Mouse (Mus musculus) limb, embryonic 11.5 days (tissue): Measurements from ENCODE around the gene Mttp. TPM values are rescaled to one million over a fixed set of nuclear protein-coding genes. Genes with fewer than 3 reads are reported as not detected.

ENCODE experiments used
- ATAC-seq: fragments of 200-750 bp; cut with Nextera tagmentation; 2 replicates; pipeline ENCODE4 v1.8.0; 2017; ENCODE audit warnings: low read depth; ENCODE audit not compliant: insufficient number of reproducible peaks, low FRiP score, low TSS enrichment
- DNase-seq: peaks from one replicate; pipeline ENCODE4 v3.0.0-alpha.2; 2015; ENCODE audit warnings: low spot score
- H3K27ac ChIP-seq: fragments of 300-500 bp; sonication (generic); replicated peaks from 2 replicates; pipeline ENCODE4 v1.5.1; 2014; ENCODE audit warnings: low read depth, mild to moderate bottlenecking, low read length
- H3K27me3 ChIP-seq: fragments of 300-500 bp; sonication (generic); 2 replicates; pipeline ENCODE4 v1.6.1; 2014; ENCODE audit warnings: mild to moderate bottlenecking, low read length, mixed read lengths; ENCODE audit not compliant: control insufficient read depth, insufficient read depth
- H3K36me3 ChIP-seq: fragments of 300-500 bp; sonication (generic); 2 replicates; pipeline ENCODE4 v1.6.1; 2014; ENCODE audit warnings: mild to moderate bottlenecking, low read length, moderate library complexity, mixed read lengths; ENCODE audit not compliant: control insufficient read depth, insufficient read depth
- H3K4me1 ChIP-seq: fragments of 300-500 bp; sonication (generic); 2 replicates; pipeline ENCODE4 v1.6.1; 2014; ENCODE audit warnings: low read length, mixed read lengths; ENCODE audit not compliant: control insufficient read depth, insufficient read depth
- H3K4me2 ChIP-seq: fragments of 300-500 bp; sonication (generic); 2 replicates; pipeline ENCODE4 v1.6.1; 2014; ENCODE audit warnings: low read depth, mild to moderate bottlenecking, moderate library complexity; ENCODE audit not compliant: severe bottlenecking
- H3K4me3 ChIP-seq: fragments of 300-500 bp; sonication (generic); 2 replicates; pipeline ENCODE4 v1.5.1; 2014; ENCODE audit warnings: low read depth, low read length
- H3K9ac ChIP-seq: fragments of 300-500 bp; sonication (generic); 2 replicates; pipeline ENCODE4 v1.6.1; 2014; ENCODE audit warnings: mild to moderate bottlenecking, low read length
- H3K9me3 ChIP-seq: fragments of 300-500 bp; sonication (generic); 2 replicates; pipeline ENCODE4 v1.6.1; 2016; ENCODE audit warnings: low read length; ENCODE audit not compliant: control insufficient read depth
- WGBS: fragments of 180-500 bp; shearing (Covaris S2); extraction: QIAGEN DNeasy Blood & Tissue Kit; methylation state at CpG from one replicate; pipeline ENCODE4 v1.1.7; 2014; 5-methylcytosine and 5-hydroxymethylcytosine counted together
- polyA plus RNA-seq: library from polyadenylated mRNA; unstranded; fragments of >200 nt; fragmentation: Nextera tagmentation; extraction: Ambion mirVana; gene quantifications from 2 replicates; pipeline ENCODE4 v1.2.1, GENCODE M21; 2014

Mttp gene
- polyA plus RNA-seq, 1 experiment from 2014 or later, result 9.1 TPM

- Histone ChIP-seq H3K27me3 (no peaks in the 10 kb centered on the region), H3K9me3 (no peaks in the 10 kb centered on the region), H3K4me1 (no peaks in the 10 kb centered on the region), H3K4me3 (no peak overlapping the region), H3K27ac (no peak overlapping the region), H3K9ac (no peak overlapping the region), H3K4me2 (no peak overlapping the region), H3K36me3 (no peaks in the 10 kb centered on the region)
- ATAC-seq (no peak), DNase-seq (no peak)
- 79% methylated on average over 10 of the region's 10 CpGs for WGBS
Measured at GRCm38 (mm10) chr3:138173291-138173690, 28.5 kb upstream of the Mttp start.

- H3K27ac ChIP-seq, result no peak overlapping the region
- no peaks in the 10 kb centered on the region for H3K4me1 ChIP-seq
- DNase-seq (no peak), ATAC-seq (no peak)
- H3K36me3 ChIP-seq, result no peaks in the 10 kb centered on the region
- no peak overlapping the region for H3K4me3 ChIP-seq
- 52% methylated on average over 4 of the region's 4 CpGs for WGBS
- H3K9ac ChIP-seq, result no peak overlapping the region
- H3K27me3 ChIP-seq, result no peaks in the 10 kb centered on the region
- no peaks in the 10 kb centered on the region for H3K9me3 ChIP-seq
- no peak overlapping the region for H3K4me2 ChIP-seq
Measured at GRCm38 (mm10) chr3:138162553-138163183, 17.9 kb upstream of the Mttp start.

GRCm38 (mm10) chr3:138161623-138162022, 16.9 kb upstream of the Mttp start:
- no peak for DNase-seq
- no peaks in the 10 kb centered on the region for H3K9me3 ChIP-seq
- H3K4me3 ChIP-seq, result no peak overlapping the region
- no peaks in the 10 kb centered on the region for H3K27me3 ChIP-seq
- no peaks in the 10 kb centered on the region for H3K4me1 ChIP-seq
- 91% methylated on average over 10 of the region's 10 CpGs for WGBS
- H3K4me2 ChIP-seq, result no peak overlapping the region
- ATAC-seq, result no peak
- no peaks in the 10 kb centered on the region for H3K36me3 ChIP-seq
- no peak overlapping the region for H3K9ac ChIP-seq
- H3K27ac ChIP-seq, result no peak overlapping the region

GRCm38 (mm10) chr3:138156651-138157050, 11.9 kb upstream of the Mttp start:
- 66% methylated on average over 10 of the region's 10 CpGs for WGBS

GRCm38 (mm10) chr3:138155062-138155461, 10.3 kb upstream of the Mttp start:
- Histone ChIP-seq H3K27ac (no peak overlapping the region), H3K9ac (no peak overlapping the region), H3K9me3 (no peaks in the 10 kb centered on the region), H3K4me1 (no peaks in the 10 kb centered on the region), H3K27me3 (no peaks in the 10 kb centered on the region), H3K36me3 (no peaks in the 10 kb centered on the region), H3K4me3 (no peak overlapping the region), H3K4me2 (no peak overlapping the region)
- 87% methylated on average over 4 of the region's 4 CpGs for WGBS
- ATAC-seq (no peak), DNase-seq (no peak)

More at GRCm38 (mm10) chr3:138156651-138157050, 11.9 kb upstream of the Mttp start:
- no peak overlapping the region for H3K27ac ChIP-seq
- no peaks in the 10 kb centered on the region for H3K27me3 ChIP-seq
- no peak overlapping the region for H3K9ac ChIP-seq
- no peak overlapping the region for H3K4me2 ChIP-seq
- no peaks in the 10 kb centered on the region for H3K9me3 ChIP-seq
- H3K4me1 ChIP-seq, result no peaks in the 10 kb centered on the region
- H3K36me3 ChIP-seq, result no peaks in the 10 kb centered on the region
- ATAC-seq (no peak), DNase-seq (no peak)
- H3K4me3 ChIP-seq, result no peak overlapping the region

- no peak for ATAC-seq
- H3K27ac ChIP-seq, result no peak overlapping the region
- H3K4me2 ChIP-seq, result no peak overlapping the region
- WGBS, result 90% methylated on average over 2 of the region's 2 CpGs
- H3K9me3 ChIP-seq, result no peaks in the 10 kb centered on the region
- H3K27me3 ChIP-seq, result no peaks in the 10 kb centered on the region
- no peaks in the 10 kb centered on the region for H3K4me1 ChIP-seq
- no peak for DNase-seq
- H3K9ac ChIP-seq, result no peak overlapping the region
- H3K36me3 ChIP-seq, result peaks cover 2% of the 10 kb centered on the region; the same call in 1 of the 2 replicates
- no peak overlapping the region for H3K4me3 ChIP-seq
Measured at GRCm38 (mm10) chr3:138148811-138149210, 4.0 kb upstream of the Mttp start.

- ATAC-seq, result no peak
- no peaks in the 10 kb centered on the region for H3K27me3 ChIP-seq
- H3K4me2 ChIP-seq, result peak overlapping the region; percentile 64
- peak overlapping the region; percentile 63 for H3K4me3 ChIP-seq
- no peaks in the 10 kb centered on the region for H3K4me1 ChIP-seq
- H3K27ac ChIP-seq, result peak overlapping the region; percentile 99
- peak overlapping the region; percentile 86 for H3K9ac ChIP-seq
- DNase-seq, result no peak
- under 1% methylated on average over 18 of the region's 18 CpGs for WGBS
- H3K9me3 ChIP-seq, result no peaks in the 10 kb centered on the region
- H3K36me3 ChIP-seq, result peaks cover 2% of the 10 kb centered on the region; the same call in 1 of the 2 replicates
Measured at GRCm38 (mm10) chr3:138144060-138144641, 617 bp downstream of the Mttp start.

- Histone ChIP-seq H3K27ac (peak within 1 kb of the TSS; percentile 99), H3K9me3 (no peaks in the 10 kb centered on the region), H3K4me3 (peak within 1 kb of the TSS; percentile 63), H3K4me2 (peak within 1 kb of the TSS; percentile 64), H3K27me3 (no peaks in the 10 kb centered on the region), H3K36me3 (no peaks in the 10 kb centered on the region), H3K9ac (peak within 1 kb of the TSS; percentile 86), H3K4me1 (no peaks in the 10 kb centered on the region)
- peak; percentile 98 for DNase-seq
- ATAC-seq, result peak; percentile 98
- WGBS, result under 1% methylated on average over 70 of the region's 70 CpGs
Measured at GRCm38 (mm10) chr3:138143315-138144059, 1.3 kb downstream of the Mttp start, which contains the start of gene Trmt10a. TSS of gene Trmt10a (plus strand) at chr3:138143448.
